Mouse (Mus musculus): ENCODE measurements around the gene Cox6b1.

GRCm38 (mm10) chr7:30602583-30602982, 23.4 kb downstream of the Cox6b1 start:
- TF ChIP-seq CTCF (conservative IDR thresholded peaks at IDR 0.05; ENCODE audit: insufficient read depth, insufficient read length, low read depth, low read length) (no peak), POLR2A (IDR thresholded peaks at IDR 0.05; ENCODE audit: low read depth, low read length) (no peak)

Data from kidney, adult 2 months (tissue).